Mouse (Mus musculus) thymus, adult 18-20 months (tissue): ENCODE measurements around the gene Ercc1.

Experiments
- DNase-seq, 2 experiments: peaks; one replicate each; pipeline ENCODE4 v3.0.0; 2022; ENCODE audit warnings: mixed read lengths in 2 of 2

Gene Ercc1

GRCm38 (mm10) chr7:19309884-19310641 lies 34.5 kb upstream of the Ercc1 start, which contains the start of gene Fosb:
TSS of gene Fosb (minus strand) at chr7:19310051.
- DNase-seq: peak; percentile 84 to 90

- DNase-seq: no peak
Observed at GRCm38 (mm10) chr7:19311991-19312390, 32.6 kb upstream of the Ercc1 start.

GRCm38 (mm10) chr7:19314033-19314432 lies 30.5 kb upstream of the Ercc1 start:
- DNase-seq: no peak

GRCm38 (mm10) chr7:19316451-19317161 lies 28.0 kb upstream of the Ercc1 start:
- DNase-seq: no peak

- DNase-seq: no peak
Observed at GRCm38 (mm10) chr7:19318201-19318600, 26.4 kb upstream of the Ercc1 start.

- no peak for DNase-seq
Observed at GRCm38 (mm10) chr7:19318676-19319075, 25.9 kb upstream of the Ercc1 start.

- DNase-seq: no peak
Observed at GRCm38 (mm10) chr7:19319458-19319857, 25.1 kb upstream of the Ercc1 start.

GRCm38 (mm10) chr7:19319906-19320305 lies 24.7 kb upstream of the Ercc1 start:
- DNase-seq: peak; percentile 83 to 85

- no peak for DNase-seq
Observed at GRCm38 (mm10) chr7:19320637-19321036, 23.9 kb upstream of the Ercc1 start.

- no peak for DNase-seq
Observed at GRCm38 (mm10) chr7:19321464-19321863, 23.1 kb upstream of the Ercc1 start.

GRCm38 (mm10) chr7:19322489-19322888 lies 22.1 kb upstream of the Ercc1 start:
- DNase-seq: no peak

- DNase-seq: no peak
Observed at GRCm38 (mm10) chr7:19324221-19324620, 20.4 kb upstream of the Ercc1 start.

- DNase-seq: no peak
Observed at GRCm38 (mm10) chr7:19325262-19326199, 19.0 kb upstream of the Ercc1 start.

GRCm38 (mm10) chr7:19326359-19326758 lies 18.2 kb upstream of the Ercc1 start:
- no peak for DNase-seq

GRCm38 (mm10) chr7:19327128-19327527 lies 17.4 kb upstream of the Ercc1 start:
- no peak for DNase-seq

- DNase-seq: no peak
Observed at GRCm38 (mm10) chr7:19327782-19328181, 16.8 kb upstream of the Ercc1 start.

GRCm38 (mm10) chr7:19328425-19328824 lies 16.2 kb upstream of the Ercc1 start:
- no peak for DNase-seq

- DNase-seq: no peak
Observed at GRCm38 (mm10) chr7:19331910-19332309, 12.7 kb upstream of the Ercc1 start.

- DNase-seq: peak; percentile 24 to 42
Observed at GRCm38 (mm10) chr7:19332709-19333352, 11.7 kb upstream of the Ercc1 start.

GRCm38 (mm10) chr7:19335583-19335982 lies 9.0 kb upstream of the Ercc1 start:
- no peak for DNase-seq

GRCm38 (mm10) chr7:19337122-19337521 lies 7.5 kb upstream of the Ercc1 start:
- no peak for DNase-seq

- DNase-seq: no peak
Observed at GRCm38 (mm10) chr7:19338060-19338459, 6.5 kb upstream of the Ercc1 start.

GRCm38 (mm10) chr7:19338596-19338995 lies 6.0 kb upstream of the Ercc1 start:
- DNase-seq: no peak
